Mouse (Mus musculus) layer of hippocampus, adult 9-11 months (tissue): Measurements from ENCODE around the gene Spa17.

Experiments
- DNase-seq: peaks from one replicate; pipeline ENCODE4 v3.0.0; 2022

Gene Spa17

DNA sequence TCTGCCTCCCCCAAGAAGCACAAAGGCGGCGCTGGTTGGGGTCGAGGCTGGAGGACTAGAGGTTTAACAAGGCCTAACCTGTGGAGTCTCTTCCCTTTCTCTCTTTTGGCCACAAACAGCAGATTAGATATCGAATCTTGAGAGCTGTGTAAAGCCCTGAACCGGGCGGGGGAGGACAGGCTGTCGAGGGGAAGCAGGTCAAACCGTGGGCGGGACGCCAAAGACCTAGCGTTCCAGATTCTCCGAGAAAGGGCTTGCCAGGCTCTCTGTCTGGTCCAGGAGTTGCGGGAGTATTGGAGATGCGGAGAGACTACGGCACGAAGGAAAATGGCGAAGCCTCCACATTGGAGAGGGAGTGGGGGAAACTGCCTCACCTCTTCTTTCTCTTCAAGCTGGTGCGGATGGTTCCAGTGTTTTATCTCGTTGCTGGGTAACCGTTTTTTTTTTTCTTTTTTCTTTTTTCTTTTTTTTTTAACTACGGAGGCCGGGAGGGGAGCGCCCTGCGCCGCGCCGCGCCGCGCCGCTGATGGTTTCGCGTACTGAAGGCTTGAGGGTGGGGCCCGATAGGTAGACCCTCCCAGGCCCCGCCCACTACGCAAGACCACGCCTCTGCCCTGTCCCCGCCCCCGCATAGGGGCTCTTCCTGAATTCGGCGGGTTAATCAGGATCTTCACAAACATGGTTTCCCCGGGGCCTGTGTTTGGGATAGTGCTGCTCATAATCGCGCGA is at the start of gene Spa17:
Gene Spa17, minus strand, starts transcription at position 541 of the 729 bp plus-strand sequence.
- DNase-seq: peak; percentile 92

DNA sequence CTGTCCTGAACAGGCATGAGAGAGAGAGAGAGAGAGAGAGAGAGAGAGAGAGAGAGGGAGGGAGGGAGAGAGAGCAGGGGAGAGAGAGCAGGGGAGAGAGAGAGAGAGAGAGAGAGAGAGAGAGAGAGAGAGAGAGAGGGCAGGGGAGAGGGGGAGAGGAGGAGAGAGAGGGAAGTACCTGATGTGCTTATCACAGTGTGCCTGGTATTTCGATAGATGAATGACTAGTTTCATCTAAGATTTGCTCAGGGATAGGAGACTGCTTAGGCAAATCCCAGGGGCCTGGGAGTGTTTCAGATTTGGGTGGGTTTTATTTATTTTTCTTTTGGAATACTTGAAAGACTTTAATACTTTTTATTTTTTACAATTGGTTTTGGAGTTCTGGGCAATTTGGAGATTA is 49.7 kb upstream of the Spa17 start:
- DNase-seq: no peak

DNA sequence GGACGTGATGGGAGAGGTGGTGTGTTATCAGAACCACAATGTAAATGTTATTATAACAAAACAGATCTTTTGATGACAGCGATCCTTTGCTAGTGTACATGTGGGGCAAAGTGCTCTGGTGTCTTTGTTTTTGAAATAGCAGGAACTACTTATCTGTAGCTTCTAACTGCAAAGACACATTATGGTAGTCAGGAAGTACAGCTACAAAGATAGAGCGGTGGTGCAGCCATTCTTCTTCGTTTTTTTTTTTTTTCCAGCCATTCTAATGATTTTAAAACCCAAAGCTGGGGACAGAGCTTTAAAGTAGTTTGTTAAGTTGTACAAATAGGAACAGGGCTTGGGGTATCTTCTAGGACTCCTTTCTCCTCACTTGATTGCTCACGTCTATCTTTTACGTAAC is 45.9 kb upstream of the Spa17 start:
- no peak for DNase-seq

DNA sequence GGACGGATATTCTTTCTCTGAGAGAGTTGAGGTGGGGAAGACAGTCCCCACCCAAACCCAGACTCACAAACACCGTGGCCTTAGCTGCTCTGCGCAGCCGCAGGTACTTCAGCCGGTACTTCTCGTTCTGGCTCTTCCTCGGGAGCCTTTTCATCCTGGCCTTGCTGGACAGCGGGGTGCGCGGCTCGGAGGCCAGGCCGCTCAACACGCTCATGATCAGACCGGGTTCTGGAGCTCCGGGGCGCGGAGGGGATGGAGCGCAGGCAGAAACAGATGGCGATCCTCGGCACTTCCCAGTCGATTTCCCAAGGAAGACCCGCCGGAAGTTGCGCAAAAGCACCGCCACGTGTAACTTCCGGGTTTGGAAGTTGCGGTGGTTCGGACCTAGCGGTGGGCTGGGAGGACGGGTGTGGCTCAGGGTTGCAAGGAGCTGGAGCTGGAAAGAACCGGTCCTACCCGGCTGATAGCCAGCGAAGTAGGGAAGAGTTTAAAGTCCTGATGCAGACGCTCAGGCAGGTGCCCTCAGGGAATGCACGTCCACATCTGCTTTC is 43.5 kb upstream of the Spa17 start, which contains the start of gene Tbrg1:
Gene Tbrg1, minus strand, starts transcription at position 382 of the 551 bp plus-strand sequence.
- DNase-seq: peak; percentile 66

DNA sequence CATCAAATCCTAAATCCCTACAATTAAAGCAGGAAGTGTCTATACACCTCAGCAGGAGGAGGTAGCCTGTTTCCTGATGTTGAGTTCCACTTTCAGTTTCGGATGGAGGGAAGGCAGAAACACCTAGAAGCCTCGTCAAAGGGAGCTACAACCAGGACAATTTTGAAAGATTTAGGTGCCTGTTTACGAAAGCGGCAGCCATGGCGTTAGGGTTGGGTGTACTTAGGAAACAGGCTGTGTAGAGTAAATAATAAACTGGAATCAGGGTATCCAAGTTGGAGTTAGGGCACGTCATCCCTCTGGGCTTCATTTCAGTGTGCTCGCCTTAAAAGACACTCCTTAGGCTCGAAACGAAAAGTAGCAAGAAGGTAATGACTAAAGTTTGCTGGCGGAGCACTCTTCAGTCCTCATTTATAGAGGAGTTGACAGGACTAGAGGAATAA is 42.9 kb upstream of the Spa17 start:
- no peak for DNase-seq

DNA sequence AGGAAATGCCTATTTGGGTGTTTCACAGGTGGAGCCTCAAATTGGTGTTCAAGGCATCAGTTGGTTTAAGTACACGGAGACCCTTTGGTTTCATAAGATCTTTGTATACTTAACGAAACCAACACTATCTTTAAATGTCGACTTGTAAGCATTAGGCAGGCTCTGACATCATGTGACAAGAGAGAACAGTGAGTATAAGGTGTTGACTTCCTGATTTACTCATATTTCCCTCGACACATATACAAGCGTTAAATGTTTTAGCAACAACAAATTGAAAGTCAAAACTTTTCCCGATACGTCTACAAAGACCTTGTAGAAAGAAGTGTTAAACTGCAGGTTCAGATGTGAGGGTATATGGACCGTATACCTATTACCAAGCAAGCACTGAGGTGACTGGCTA is 42.4 kb upstream of the Spa17 start:
- DNase-seq: no peak

DNA sequence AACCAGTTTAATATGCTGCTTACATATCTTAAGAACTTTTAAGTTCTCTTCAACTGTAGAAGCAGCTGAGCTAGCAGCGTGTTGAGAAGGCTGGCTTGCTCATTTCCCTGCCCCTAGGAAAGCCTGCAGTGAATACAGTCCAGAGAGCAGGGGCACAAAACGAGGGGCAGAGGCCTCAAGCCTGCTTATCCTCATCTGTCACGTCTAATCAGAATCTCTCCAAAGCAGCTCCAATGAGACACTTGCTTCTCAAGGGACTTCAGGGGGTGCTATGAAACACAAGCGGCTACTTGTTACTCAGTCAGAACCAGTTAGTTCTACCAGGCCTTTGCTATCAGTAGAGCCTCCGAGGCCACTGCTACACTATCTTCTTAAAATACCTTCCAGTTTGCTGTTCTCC is 40.3 kb upstream of the Spa17 start:
- no peak for DNase-seq

DNA sequence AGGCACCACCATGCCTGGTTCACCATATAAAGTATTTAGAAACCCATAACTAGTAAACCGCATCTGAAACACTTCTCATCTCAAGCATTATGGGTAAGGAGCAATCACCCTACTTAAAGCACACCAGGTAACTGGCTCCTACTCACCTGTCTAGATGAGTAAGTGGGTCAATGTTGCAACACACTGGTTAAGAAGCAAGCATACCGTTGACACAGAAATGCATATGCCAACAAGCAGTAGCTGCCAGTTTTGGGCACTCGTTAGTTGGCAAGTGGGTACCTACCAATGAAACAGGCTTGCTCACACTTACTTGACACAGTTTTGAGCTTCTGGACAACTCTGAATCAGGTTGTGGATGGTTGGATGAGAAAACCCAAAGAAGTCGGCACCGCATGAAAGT is 37.1 kb upstream of the Spa17 start:
- no peak for DNase-seq

DNA sequence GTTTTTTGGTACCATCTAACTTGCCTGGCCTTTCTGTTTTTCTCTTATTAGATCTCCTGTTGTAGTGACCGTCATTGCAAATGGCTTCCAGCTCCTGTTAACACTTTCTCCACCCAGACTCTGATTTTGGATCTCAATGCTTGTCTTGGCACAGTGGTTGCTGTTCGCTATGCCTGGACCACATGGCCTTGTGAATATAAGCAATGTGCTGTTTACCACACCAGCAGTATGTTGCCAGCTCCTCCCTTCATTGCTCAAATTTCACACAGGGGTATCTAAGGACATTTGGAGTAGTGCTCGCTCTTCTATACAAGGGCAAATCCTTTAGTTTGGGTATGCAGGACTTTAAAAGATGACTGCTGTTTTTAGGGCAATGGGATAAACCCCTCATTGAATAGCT is 32.7 kb upstream of the Spa17 start:
- no peak for DNase-seq

DNA sequence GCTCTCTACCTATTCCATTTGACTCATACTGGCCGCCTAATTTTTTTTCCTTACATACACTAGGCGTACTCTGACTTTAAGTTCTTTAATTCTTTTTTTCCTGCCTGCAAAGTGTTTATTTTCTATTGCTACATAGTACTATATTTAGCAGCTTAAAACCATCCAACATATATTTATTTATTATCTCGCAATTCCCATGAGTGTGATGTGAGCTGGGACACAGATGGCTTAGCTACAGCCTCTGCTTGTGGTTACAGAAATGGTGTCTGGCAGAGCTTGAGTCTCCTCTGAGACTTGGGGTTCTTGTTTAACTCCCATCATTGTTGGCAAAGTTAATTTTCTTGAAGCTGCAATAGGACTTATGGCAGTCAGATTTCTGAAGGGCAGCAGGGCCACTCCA is 25.2 kb upstream of the Spa17 start:
- no peak for DNase-seq

DNA sequence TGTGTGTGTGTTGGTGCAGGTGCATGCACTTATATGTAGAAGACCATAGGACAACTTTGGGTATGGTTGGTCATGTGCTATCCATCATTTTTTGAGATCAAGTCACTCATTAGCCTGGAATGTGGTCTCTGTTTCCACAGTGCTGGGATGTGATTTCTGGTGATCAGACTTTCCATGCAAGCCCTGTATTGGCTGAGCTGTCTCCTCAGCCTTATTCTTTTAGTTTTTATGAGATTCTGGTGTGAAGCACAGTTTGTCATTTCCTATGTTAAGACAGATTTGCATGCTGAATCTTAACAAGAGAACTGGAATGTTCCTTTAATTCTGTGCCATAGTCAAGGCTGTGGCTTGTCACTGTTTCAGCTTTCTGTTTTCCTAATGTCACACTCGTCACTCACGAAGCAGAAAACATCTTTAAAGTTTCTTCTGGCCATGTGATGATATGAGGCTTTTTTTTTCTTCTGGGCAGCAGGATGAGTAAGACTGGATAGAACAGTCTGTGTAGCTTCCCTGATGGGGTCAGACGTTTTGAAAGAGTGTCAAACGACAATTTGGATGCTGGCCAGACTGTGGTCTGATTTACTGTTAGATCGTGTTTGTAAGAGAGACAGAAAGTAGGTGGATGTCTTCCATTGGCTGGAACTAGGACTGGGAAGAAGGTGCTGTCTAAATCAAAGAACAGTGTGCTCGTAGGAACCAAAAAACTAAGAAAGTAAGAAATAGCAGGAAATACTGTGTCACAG is 23.4 kb upstream of the Spa17 start:
- DNase-seq: no peak

DNA sequence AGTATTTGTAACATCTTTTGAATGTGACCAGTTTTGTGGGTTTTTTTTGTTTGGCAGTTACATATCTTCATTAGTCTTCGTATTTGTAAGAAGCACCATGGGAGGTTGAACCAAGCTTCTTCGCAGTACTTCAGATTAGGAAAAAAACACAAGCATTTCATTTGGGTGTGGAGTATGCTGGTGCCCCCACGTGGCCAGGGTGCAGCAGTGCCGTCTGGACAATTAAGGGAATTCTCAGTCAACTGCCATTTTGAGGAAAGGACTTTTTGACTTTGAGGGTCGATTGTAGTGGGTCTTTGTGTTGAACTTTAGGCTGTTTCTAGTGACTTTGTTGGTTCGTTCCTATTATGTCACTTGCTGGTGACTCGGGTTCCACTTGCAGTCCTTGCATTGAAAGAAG is 22.8 kb upstream of the Spa17 start:
- peak; percentile 46 for DNase-seq

DNA sequence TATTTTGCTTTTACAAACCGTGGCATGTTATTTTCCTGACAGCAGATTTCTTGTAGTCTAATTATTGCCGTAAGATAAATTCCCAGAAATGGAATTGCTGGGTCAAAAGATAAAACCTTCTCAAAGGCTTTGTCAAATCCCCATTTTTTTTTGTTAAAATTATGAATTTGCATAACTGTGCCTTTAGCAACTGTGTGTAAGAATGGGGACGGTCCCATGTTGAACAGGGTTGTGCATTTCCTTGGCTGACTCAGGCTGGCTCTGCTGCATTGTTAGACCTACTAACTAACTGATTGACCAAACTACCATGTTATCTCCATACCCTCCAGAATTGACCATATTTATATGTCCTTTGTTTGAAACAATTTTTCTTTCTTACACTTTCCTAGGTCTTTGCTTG is 20.7 kb upstream of the Spa17 start:
- DNase-seq: no peak

DNA sequence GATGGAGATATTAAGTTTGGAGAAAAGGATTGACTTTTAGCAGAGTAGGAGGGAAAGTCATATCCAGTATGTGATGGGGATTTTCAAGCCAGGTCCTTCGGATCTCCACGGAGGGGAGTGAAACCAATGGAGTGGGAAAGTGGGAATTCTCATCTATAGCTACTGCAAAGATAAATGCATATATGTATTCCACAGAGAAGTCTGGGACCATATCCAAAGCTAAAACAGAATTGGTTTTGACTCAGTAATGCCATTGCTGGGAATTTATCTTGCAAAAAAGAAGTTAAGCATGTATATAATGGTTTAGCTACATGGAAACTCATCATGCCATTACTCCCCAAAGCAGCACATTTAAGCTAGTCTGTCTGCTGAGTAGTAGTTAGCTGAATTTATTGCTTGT is 18.8 kb upstream of the Spa17 start:
- DNase-seq: no peak

DNA sequence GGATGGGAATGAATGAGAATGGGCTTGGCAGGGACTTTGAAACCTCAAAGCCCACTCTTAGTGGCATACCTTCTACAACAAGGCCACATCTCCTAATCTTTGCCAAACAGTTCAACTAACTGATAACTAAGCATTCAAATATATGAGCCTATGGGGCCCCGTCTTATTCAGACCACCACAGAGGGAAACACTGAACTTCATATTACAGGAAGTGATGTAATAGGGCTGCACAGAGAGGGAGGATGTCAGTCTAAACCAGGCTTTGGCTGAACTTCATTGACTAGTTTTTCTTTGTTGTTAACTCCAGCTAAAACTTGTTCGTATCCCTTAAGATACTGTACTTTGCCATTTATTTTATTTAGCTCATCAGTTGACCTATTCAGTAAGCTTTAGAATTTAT is 16.4 kb upstream of the Spa17 start:
- no peak for DNase-seq

DNA sequence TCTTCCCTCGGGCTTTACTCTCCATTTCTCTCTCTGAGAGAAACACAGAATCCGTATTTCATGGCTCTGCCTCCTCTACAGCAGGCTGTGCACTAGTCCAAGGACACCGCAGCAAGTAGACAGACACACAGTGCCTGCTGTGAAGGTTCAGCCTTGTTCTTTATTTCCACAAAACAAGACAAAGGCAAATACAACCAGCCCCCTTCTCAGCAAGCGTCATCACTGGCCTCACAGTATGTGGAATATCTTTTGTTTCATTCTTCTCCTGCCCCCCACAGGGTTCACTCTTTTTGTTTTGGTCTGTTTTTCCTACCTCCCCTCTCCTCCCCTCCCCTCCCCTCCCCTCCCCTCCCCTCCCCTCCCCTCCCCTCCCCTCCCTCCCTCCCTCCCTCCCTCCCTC is 15.1 kb upstream of the Spa17 start:
- DNase-seq: no peak

DNA sequence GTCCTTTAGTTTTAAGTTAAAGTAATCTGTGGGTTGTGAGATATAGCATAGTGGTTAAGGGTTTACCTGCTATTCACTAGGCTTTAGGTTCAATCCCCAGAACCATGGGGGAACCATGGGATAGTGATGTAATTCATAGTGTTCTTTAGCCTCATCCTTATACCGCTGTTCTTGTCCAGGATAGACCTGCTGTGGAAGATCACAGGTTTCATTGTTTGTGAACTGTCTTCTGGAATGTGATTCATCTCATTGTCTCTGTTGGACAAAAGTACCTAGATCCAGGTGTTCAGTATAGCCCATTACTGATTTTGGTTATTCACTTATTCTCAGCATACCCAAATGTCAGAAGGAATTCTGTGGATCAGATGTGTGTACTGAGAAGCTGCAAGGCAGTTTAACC is 13.7 kb upstream of the Spa17 start:
- no peak for DNase-seq

DNA sequence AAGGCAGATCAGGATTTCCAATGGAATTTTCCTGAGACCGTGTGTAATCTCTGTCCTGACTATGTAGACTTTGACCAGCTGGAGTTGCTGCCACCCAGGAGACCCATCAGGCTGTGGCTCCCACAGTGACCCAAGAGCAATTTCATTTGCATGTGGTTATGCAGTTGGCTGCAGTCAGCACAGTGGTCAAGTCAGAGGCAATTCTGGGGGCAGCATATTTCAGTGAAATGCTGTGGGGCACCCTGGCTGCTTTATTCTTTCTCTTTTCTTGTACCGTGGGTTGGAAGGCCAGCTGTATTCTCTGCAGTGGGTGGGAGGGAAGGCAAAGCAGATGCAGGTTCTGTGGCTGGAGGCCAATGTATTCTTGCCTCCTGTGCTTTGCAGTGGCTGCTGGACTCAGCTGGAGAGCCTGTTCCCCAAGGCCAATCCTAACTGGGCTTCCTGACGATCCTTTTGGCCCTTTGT is 12.6 kb upstream of the Spa17 start:
- DNase-seq: peak; percentile 42

DNA sequence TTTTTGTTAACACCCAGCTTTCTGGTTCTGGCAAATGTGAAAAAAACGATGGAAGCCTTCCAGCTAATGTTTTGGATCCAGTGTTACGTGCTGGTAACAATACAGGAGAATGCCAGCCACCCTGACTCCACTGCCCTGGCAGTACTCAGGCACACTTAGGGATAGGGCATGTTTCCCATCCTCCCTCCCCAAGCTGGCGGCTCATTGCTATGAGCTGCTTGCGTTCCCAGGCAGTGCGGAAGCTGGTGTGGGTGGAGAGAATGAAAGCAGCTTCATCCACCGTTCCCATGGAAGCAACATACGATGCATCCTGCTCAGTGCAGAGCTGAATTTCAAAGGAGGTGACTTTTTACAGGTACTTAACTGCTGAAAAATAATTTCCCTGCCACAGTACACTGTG is 12.1 kb upstream of the Spa17 start:
- DNase-seq: peak; percentile 91

DNA sequence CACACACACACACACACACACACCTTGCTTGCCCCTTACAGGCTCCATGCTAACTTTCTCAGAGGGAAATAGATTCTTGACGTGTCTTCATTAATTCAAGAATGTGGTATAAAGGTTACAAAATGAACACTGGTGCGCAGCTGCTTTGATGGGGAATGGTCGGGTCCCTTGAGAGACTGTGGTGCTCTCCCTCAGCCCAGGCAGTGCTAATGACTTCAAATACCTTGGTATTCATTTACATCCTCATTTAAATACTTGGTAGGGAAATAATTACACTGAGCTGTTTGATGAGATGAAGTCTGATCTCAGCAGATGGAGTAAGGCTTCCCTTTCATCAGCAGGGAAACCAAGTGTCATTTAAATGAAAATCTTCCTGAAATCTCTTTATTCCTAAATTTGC is 11.6 kb upstream of the Spa17 start:
- no peak for DNase-seq

DNA sequence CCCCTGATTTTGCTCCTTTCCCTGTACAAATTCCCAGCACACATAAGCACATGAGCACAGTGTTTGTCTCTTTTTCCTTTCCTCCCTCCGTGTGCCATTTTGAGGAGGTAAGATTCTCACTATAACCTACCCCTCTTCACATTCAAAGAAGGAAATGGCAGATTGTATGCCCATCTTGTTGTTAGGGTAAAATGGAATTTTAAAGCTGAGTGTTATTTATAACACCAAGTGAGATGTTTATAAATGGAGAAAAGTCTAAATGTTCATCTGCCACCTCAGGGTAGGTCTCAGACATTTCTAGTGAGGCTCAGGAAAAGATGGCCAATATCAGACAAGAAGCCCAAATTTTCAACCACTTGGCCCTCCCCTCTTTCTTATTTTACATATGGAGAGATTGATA is 11.0 kb upstream of the Spa17 start:
- no peak for DNase-seq

DNA sequence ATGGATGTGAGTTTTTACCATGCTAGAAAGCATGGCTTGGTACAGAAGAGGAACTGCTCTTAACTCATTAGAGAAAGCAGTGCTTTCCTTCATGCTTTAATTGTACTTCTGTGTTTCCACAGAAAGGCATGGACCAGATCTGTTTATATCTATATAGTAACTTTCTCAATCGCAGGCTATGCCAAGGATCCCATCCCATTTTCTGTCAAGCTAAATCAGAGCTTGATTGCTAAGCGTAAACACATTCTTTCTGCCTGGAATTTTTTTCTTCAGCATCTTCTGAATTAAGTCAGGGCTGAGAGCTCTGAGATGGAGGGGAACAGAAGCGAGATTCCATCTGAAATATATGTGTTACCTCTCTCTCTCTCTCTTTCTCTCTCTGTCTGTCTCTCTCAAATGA is 10.5 kb upstream of the Spa17 start:
- DNase-seq: no peak

DNA sequence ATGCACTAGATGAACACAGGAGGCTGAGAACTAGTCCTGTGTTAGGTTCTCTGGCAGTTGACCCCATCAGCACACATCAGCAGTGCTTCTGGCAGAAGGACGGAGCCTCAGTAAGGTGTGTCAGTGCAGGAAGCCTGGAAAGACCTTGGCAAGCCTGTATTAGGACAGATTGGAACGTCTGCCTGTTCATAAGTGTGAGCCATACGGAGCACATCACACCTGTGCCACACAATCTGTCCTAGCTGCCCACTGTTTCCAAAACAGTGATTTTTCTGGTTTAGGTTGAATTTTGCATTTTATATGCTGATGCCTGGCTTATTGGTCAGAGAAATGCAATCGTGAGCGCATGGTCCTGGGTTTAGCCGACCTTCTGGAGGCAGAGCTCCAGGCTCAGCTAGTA is 7.8 kb upstream of the Spa17 start:
- peak; percentile 47 for DNase-seq

DNA sequence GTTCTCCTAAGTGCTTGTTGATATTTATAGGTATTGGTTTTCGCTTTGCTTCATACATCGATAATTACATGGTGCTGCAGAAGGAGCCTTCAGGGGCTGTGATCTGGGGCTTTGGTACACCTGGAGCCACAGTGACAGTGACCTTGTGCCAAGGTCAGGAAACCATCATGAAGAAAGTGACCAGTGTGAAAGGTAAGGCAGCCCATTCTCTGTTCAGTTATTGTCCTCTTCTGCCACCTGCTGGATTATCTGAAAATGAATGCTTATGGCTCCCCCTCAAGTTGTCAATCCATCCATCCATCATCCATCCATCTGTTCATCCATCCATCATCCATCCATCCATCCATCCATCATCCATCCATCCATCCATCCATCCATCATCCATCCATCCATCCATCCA is 3.2 kb upstream of the Spa17 start:
- no peak for DNase-seq
